Mouse (Mus musculus) gonadal fat pad, adult 2 months (tissue): ENCODE data around the gene Stx6. TPM values are rescaled to one million over a fixed set of nuclear protein-coding genes. Genes with fewer than 3 reads are reported as not detected.

Experiments used
- DNase-seq: peaks from one replicate; pipeline ENCODE4 v3.0.0-alpha.2; 2012; ENCODE audit warnings: low read depth
- polyA plus RNA-seq: library from polyadenylated mRNA; depleted of rRNA; stranded (reverse); fragments of >200 nt; gene quantifications from 2 replicates; pipeline ENCODE4 v1.2.3, GENCODE M21; 2012

Stx6 gene
- polyA plus RNA-seq, 1 experiment, result 48.6 TPM

- no peak for DNase-seq
Measured at GRCm38 (mm10) chr1:155233378-155233777, 74.9 kb downstream of the Stx6 start.

GRCm38 (mm10) chr1:155233931-155234607 is 75.6 kb downstream of the Stx6 start:
- no peak for DNase-seq

DNA sequence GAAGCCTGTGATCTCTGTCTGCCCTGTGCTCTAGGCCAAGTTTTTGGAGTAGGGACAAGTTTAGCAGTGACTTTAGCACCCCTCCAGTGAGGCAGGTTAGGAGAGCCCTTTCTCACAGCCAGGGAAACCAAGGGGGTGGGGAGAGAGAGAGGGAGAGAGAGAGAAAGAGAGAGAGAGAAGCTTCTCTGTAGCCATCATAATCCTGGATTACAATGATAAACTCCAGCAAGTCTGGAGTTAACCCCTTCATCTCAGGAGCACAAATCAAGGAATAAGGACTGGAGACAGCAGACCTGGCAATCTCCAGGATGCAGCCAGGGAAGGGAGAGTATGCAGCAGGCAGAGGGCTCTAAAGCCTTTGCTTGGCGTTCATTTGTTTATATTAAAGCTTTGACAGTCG is 77.1 kb downstream of the Stx6 start:
- no peak for DNase-seq

DNA sequence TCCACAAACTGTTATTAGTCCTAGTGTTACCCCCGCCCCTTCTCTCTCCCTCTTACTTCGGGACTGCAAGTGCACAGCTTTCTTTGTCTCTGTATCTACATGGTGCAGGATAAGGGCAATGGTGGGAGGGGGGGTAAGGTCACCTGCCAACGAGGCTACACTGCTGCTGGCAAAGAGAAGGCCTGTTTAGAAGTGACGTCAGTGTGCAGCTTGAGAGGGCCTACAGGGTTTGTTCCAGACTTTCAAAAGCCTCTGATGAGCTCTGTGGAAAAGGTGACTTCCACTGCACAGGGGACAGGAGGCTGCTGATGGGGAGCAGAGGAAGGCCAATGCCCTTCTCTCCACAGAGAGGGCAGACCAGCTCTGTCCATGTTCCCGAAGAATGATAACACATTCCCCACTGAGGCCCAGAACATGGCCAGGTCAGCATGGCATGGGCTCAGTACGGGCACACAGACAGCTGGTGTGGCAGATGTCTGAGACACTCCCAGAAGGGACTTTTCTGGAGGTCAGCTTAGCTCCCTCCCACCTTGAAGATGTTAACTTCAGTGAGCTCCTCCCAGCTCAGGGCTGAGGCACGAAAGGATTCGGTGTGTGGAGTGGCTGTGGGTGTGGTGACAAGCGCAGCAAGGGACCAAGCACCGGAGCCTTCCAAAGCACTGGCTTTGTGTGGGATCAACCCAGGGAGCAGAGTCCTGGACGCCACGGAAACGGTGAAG is 78.0 kb downstream of the Stx6 start:
- no peak for DNase-seq

- DNase-seq, result no peak
Measured at GRCm38 (mm10) chr1:155237390-155237789, 78.9 kb downstream of the Stx6 start.

DNA sequence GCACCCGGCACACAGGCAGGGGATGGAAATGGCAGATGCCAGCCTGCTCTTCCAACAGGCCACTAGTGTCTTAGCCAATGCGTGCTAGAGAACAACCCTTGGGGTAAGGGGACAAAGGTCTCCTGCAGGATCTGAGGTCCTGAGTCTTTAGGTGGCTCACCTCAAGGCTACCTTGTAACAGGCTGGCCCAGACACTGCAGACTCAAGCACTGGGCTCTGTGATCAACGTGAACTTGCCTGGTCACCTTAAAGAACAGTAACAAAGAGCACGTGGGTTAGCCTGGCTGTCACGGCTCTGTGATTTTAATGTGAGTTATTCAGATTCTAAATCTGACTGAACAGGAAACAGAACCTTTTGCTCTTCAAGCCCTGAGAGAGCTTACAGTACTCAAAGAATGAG is 79.6 kb downstream of the Stx6 start:
- no peak for DNase-seq

GRCm38 (mm10) chr1:155239169-155239568 is 80.7 kb downstream of the Stx6 start:
- DNase-seq, result no peak

- no peak for DNase-seq
Measured at GRCm38 (mm10) chr1:155239962-155240717, 81.6 kb downstream of the Stx6 start.

GRCm38 (mm10) chr1:155241701-155242487 is 83.4 kb downstream of the Stx6 start:
- DNase-seq, result no peak

- DNase-seq, result no peak
Measured at GRCm38 (mm10) chr1:155242488-155242745, 83.9 kb downstream of the Stx6 start.

DNA sequence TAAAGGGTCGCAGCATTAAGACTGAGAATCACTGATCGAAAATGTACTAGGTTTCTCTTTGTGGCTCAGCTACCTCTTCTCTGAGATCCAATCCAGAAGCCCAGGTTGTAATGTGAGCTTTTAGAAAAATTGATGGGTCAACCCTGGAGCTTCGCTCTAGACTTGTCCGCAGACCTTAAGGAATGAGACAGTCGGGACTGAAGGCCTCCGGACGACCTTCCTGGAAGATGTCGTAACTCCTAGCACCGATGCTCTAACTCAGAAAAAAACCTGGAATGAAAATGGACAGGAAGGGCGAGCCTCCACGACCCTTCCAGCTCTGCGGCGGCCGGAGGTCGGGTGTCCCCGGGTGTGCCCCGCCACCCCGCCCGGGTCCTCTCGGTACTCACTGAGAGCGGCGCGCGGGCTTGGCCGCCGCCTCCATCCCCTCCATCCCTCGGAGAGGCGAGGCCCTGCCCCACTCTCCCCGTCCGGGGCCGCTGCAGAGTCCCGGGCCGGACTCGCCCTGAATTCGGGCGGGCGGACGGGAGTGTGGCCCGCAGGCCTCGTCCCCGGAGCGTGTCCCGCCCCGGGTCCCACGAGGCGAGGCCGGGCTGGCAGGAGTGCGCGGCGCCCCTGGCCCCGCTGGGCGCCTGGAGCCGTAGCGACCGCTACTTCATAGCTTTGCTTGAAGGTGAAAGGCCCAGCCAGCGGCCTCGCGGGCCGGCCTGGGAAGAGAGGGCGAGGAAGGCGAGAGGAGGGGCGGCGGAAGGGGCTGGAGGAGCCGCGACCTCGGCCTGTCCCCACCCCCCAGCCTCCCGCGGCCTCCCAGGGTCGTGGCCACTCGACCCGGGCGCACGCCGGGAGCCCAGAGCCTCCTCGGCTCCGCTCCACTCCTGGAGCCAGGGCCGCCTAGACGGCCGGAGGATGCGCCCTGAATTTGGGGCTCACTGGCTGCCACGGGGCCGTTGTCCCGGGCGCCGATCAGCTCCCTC is 85.6 kb downstream of the Stx6 start, which contains the start of gene BC034090:
BC034090 (minus strand) TSS at position 648 of the 974 bp plus-strand sequence.
- no peak for DNase-seq

GRCm38 (mm10) chr1:155244771-155245211 is 86.3 kb downstream of the Stx6 start:
- DNase-seq, result no peak

GRCm38 (mm10) chr1:155245516-155245915 is 87.0 kb downstream of the Stx6 start:
- no peak for DNase-seq

DNA sequence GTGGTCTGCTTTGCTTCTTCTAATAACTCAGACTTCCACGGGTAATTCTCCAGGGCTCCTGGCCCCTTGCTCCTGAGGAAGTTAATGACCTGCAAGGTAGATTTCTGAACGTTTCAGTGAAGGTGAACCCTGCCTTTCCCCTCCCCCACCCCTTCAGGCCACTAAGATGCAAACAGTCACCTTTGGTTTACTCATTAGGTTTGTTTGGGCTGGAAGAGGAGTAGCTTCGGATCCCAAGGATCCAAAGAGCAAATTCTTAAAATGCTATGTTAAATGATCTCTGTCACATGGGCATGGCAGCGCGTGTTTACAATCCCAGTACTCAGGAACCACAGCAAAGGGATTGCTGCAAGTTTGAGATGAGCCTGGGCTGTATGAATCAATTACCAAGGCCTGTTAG is 88.9 kb downstream of the Stx6 start:
- DNase-seq, result no peak

GRCm38 (mm10) chr1:155248041-155248440 is 89.5 kb downstream of the Stx6 start:
- no peak for DNase-seq

GRCm38 (mm10) chr1:155249896-155250295 is 91.4 kb downstream of the Stx6 start:
- no peak for DNase-seq

DNA sequence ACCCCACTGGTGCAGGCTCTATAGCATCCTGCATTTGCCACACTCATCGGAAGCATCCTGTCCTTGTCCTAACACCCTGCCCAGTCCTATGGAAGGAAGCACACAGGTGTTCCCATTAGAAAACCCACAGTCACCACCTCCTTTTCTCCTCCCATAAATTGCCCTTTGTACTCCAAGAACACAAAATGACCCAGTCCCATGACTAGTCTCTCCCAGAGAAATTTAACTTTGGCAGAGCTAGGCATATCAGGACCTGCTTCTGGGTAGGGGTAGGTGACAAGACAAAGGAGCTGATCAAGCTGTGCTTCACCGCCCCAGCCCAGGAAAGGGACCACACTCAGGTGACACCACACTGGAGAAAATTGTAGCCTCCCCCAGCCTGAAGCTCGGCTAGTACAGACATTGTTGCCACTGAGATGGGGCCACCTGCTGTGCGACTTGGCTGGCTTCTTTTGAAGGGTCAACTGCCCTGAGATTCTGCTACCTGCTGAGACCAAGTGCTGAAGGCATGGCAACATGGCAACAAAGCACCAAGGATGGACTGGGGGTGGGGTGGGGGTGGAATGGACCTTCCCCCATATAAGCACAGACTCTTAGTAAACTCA is 92.1 kb downstream of the Stx6 start:
- DNase-seq, result no peak

GRCm38 (mm10) chr1:155251596-155251995 is 93.1 kb downstream of the Stx6 start:
- DNase-seq, result no peak

GRCm38 (mm10) chr1:155252631-155253121 is 94.2 kb downstream of the Stx6 start:
- DNase-seq, result no peak

DNA sequence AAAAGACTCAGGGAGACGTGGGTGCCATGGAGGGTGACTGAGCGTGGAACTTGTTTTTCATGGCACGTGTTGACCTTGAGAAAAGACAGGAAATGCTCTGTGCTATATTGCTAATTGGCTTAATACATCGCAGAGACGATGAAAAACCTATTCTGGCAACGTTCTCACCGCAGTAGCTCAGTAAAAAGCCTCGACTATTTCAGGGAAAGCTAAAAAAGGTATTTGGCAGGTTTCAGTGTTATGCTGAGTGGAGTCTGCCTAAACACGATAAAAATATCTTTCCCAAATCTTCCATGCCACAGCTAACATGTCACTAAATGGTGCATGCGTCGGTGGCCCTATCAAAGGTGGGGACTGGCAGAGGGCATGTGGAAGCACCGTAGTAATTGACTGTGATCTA is 94.6 kb downstream of the Stx6 start:
- DNase-seq, result no peak
